Mouse (Mus musculus): ENCODE data around the gene Ppp5c. TPM values are rescaled to one million over a fixed set of nuclear protein-coding genes. Genes with fewer than 3 reads are reported as not detected.
A peak's percentile ranks its signal among the peaks of the same experiment; 100 is the strongest.

Gene Ppp5c
- total RNA-seq (2012; rRNA removed) (94.2 and 101 TPM in 2 replicates), polyA plus RNA-seq (2012; ENCODE audit: insufficient read depth in 1 of 2, insufficient read length in 2 of 2, low read depth in 1 of 2, low replicate concordance in 2 of 2, missing spikeins in 1 of 2) (100 to 1,000 TPM; 178 to 249 TPM)

DNA sequence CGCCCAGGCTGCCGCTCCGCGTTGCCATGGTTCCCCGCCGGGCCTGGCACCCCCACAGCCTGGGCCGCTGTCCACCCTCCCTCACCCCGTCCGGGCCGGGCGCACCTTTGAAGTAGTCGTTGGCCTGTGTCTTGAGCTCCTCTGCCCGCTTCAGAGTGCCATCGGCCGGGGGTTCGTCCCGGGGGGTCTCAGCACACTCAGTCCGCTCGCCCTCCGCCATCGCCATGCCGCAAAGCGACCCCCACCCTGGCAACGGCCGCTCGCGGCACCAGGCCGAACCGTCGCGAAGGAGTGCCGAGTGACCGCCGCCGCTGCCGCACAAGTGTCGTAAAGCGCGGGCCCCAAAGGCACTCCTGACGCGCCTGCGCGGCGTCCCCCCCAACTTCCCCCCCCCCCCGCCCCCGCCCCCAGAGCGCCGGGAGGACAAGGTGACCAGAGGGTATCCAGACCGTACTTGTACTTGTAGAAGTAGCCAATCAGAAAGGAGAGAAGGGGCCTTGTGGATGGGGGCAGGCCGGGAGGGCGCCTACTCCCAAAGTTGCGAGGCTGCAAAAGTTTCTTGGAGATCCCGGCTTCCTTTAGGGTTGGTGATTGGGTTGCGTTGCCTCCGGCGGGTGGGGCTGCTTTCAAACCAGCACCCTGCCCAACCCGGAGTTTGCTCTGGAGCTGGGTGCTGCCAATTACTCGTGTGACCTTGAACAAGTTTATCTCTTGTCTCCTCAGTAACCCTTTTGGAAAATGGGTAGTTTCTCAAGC lies at the start of gene Ppp5c:
Gene Ppp5c (minus strand): TSS at position 337 of the 756 bp plus-strand sequence.
- Histone ChIP-seq H3K27me3 (ENCODE audit: control insufficient read depth in 1 of 2, insufficient read depth in 2 of 2, low read length in 2 of 2) (no peaks in the 10 kb centered on the region), H3K9me3 (replicated peaks; ENCODE audit: insufficient read depth, low read length) (no peaks in the 10 kb centered on the region), H3K4me1 (ENCODE audit: control insufficient read depth in 1 of 2, insufficient read depth in 2 of 2, low read length in 2 of 2) (peaks cover 4 to 15% of the 10 kb centered on the region in 2 experiments; a peak in 3 of 4 replicates), H3K4me3 (ENCODE audit: control insufficient read depth in 1 of 2, insufficient read depth in 1 of 2, low read depth in 2 of 2, low read length in 2 of 2) (peak within 1 kb of the TSS; percentile 80 to 88), H3K36me3 (ENCODE audit: control insufficient read depth in 1 of 2, insufficient read depth in 2 of 2, low read length in 2 of 2) (peaks cover 0 to 16% of the 10 kb centered on the region in 2 experiments; a peak in 3 of 4 replicates), H3K27ac (ENCODE audit: control insufficient read depth, low read depth, low read length) (peak within 1 kb of the TSS; percentile 85), H3K79me2 (ENCODE audit: control insufficient read depth, insufficient read depth, low read length, poor library complexity) (peaks cover 46% of the 10 kb centered on the region), H3K9ac (ENCODE audit: control insufficient read depth, low read depth, low read length, poor library complexity, severe bottlenecking) (peak within 1 kb of the TSS; percentile 89)
- TF ChIP-seq E2F4 (IDR thresholded peaks at IDR 0.05; ENCODE audit: borderline replicate concordance, low read depth, low read length) (no peak), MAZ (IDR thresholded peaks at IDR 0.05; ENCODE audit: low read depth, low read length) (peak; percentile 89), POLR2AphosphoS2 (IDR thresholded peaks at IDR 0.05; ENCODE audit: low read length) (peak; percentile 93), SMC3 (IDR thresholded peaks at IDR 0.05; ENCODE audit: low read depth, low read length) (no peak), POLR2A (IDR thresholded peaks at IDR 0.05; ENCODE audit: control insufficient read depth in 1 of 2, insufficient read depth in 1 of 2, low read depth in 1 of 2, low read length in 2 of 2, poor library complexity in 1 of 2) (peak; percentile 57 to 70; a peak in 3 of 4 replicates), MEF2A (IDR thresholded peaks at IDR 0.05; ENCODE audit: extremely low read depth, insufficient replicate concordance, low read depth, low read length, poor library complexity, severe bottlenecking) (no peak), TAL1 (IDR thresholded peaks at IDR 0.05; ENCODE audit: low read length) (no peak), KAT2A (conservative IDR thresholded peaks at IDR 0.05; ENCODE audit: low read depth, low read length) (peak; percentile 64; the same call in 1 of the 2 replicates), RCOR1 (IDR thresholded peaks at IDR 0.05; ENCODE audit: low read depth, low read length) (0 out of 2 replicates have a peak, but pooled peaks have one; percentile 4), BHLHE40 (IDR thresholded peaks at IDR 0.05; ENCODE audit: borderline replicate concordance, low read depth, low read length) (peak; percentile 75; the same call in 1 of the 2 replicates), USF1 (IDR thresholded peaks at IDR 0.05; ENCODE audit: low read depth, low read length) (no peak), TCF12 (IDR thresholded peaks at IDR 0.05; ENCODE audit: low read depth, low read length) (peak; percentile 50), UBTF (IDR thresholded peaks at IDR 0.05; ENCODE audit: borderline replicate concordance, insufficient read depth, low read depth, low read length) (no peak), CTCF (IDR thresholded peaks at IDR 0.05 in 2 of 3, conservative IDR thresholded peaks at IDR 0.05 in 1 of 3; ENCODE audit: control insufficient read depth in 1 of 3, insufficient read depth in 1 of 3, low read depth in 2 of 3, low read length in 3 of 3, poor library complexity in 1 of 3, severe bottlenecking in 1 of 3) (no peak), SIN3A (IDR thresholded peaks at IDR 0.05; ENCODE audit: low read length) (peak; percentile 69), MYB (IDR thresholded peaks at IDR 0.05; ENCODE audit: low read depth, low read length) (peak; percentile 53; the same call in 1 of the 2 replicates), MYC (IDR thresholded peaks at IDR 0.05; ENCODE audit: low read depth, low read length) (no peak), NELFE (IDR thresholded peaks at IDR 0.05; ENCODE audit: low read depth, low read length) (peak; percentile 70), MAFK (IDR thresholded peaks at IDR 0.05; ENCODE audit: borderline replicate concordance, low read depth, low read length) (no peak), MXI1 (IDR thresholded peaks at IDR 0.05; ENCODE audit: low read depth, low read length) (0 out of 2 replicates have a peak, but pooled peaks have one; percentile 0), EP300 (IDR thresholded peaks at IDR 0.05; ENCODE audit: low read depth in 1 of 2, low read length in 2 of 2) (no peak), ZMIZ1 (IDR thresholded peaks at IDR 0.05; ENCODE audit: low read depth, low read length) (peak; percentile 51; the same call in 1 of the 2 replicates), ZNF384 (IDR thresholded peaks at IDR 0.05; ENCODE audit: low read depth, low read length) (no peak), JUND (IDR thresholded peaks at IDR 0.05; ENCODE audit: low read depth, low read length) (no peak), HCFC1 (IDR thresholded peaks at IDR 0.05; ENCODE audit: low read depth, low read length) (peak; percentile 82), POLR2AphosphoS5 (IDR thresholded peaks at IDR 0.05; ENCODE audit: borderline replicate concordance, low read depth, low read length) (0 out of 2 replicates have a peak, but pooled peaks have one; percentile 8), CHD2 (IDR thresholded peaks at IDR 0.05; ENCODE audit: low read length) (no peak), ETS1 (IDR thresholded peaks at IDR 0.05; ENCODE audit: low read depth, low read length) (peak; percentile 20; the same call in 1 of the 2 replicates), NRF1 (IDR thresholded peaks at IDR 0.05; ENCODE audit: insufficient read depth, low read depth, low read length, poor library complexity, severe bottlenecking) (peak; percentile 74), ELF1 (IDR thresholded peaks at IDR 0.05; ENCODE audit: low read depth, low read length) (no peak), GATA1 (IDR thresholded peaks at IDR 0.05; ENCODE audit: low read depth, low read length) (no peak), ZC3H11A (IDR thresholded peaks at IDR 0.05; ENCODE audit: low read depth, low read length) (no peak)
- peak; percentile 94 for DNase-seq (ENCODE audit: low read depth, low spot score)
